21 mouse cellular contexts compared by ENCODE assay signal in genomic region chr17:83593396-83593795, GRCm38 (mm10). TPM values are rescaled to one million over a fixed set of nuclear protein-coding genes. Genes with fewer than 3 reads are reported as not detected.
DNase-seq lines count a peak whose midpoint lies in the region; ATAC-seq lines count a peak whose summit lies in the region.
"Had no signal": no experiment of that assay in that cellular context is flagged by ENCODE, and none has a peak within 500 bp of the region (broad histone marks: within the 10 kb centered on the region; RNA-seq: fewer than 3 reads in every experiment).

No protein-coding gene starts in this region.

- intact Hi-C loops in left cerebral cortex, postnatal 25 days (cut with DNase I): no loop called here

- peak; percentile 4 for DNase-seq in CD4-positive, CD25-positive, alpha-beta regulatory T cell, adult 2 months (ENCODE audit: low read depth, low spot score)
- peak; percentile 51 for DNase-seq in kidney, postnatal 10 days
- no peak for DNase-seq in kidney, postnatal 36 days
- DNase-seq in T-cell, adult 2 months (ENCODE audit: low spot score): peak; percentile 6
- peak; percentile 19 for DNase-seq in gonadal fat pad, adult 2 months (ENCODE audit: low read depth)
- no peak for DNase-seq in spleen, postnatal 14 days (ENCODE audit: low spot score in 2 of 2)
- no peak for DNase-seq in left cerebral cortex, postnatal 25 days (ENCODE audit: low spot score in 2 of 2)
- DNase-seq: cerebellum, adult 11 months; heart, postnatal 14 days; kidney, adult 8-10 months; liver, postnatal 0 days; lung, postnatal 4 days; thymus, adult 18-20 months had no signal

- ATAC-seq in CD4-positive, CD25-positive, alpha-beta regulatory T cell, adult 4 months: no peak
- ATAC-seq: forebrain, embryonic 14.5 days; hindbrain, embryonic 16.5 days; liver, postnatal 0 days; midbrain, embryonic 16.5 days; Patski had no signal

RNA-seq across cellular contexts. Expression of gene Kcng3, which starts 38.3 kb away (rescaled TPM):
- under 1 TPM in 1 of 2 experiments, not detected in 1; 0.16 TPM for polyA plus RNA-seq in CD4-positive, CD25-positive, alpha-beta regulatory T cell, adult 4 months (2017; shearing (Covaris generic))
- 2.1 and 2.8 TPM in 2 replicates for polyA plus RNA-seq in gonadal fat pad, adult 2 months (2012; rRNA removed)
- total RNA-seq in left cerebral cortex, postnatal 25 days (2021): 10 to 100 TPM in 1 of 2 experiments, 1 to 10 TPM in 1; 9.9 to 10.6 TPM
- total RNA-seq: gastrocnemius, adult 18-20 months; heart, postnatal 14 days had no signal
- polyA plus RNA-seq: forebrain, embryonic 14.5 days; hindbrain, embryonic 16.5 days; limb, embryonic 15.5 days; liver, postnatal 0 days; neural tube, embryonic 12.5 days; Patski had no signal

Comparison
In these comparisons a context has a peak if more than half of its experiments do, and no peak if none do; other contexts are left out.
1. DNase-seq: peak in CD4-positive, CD25-positive, alpha-beta regulatory T cell, adult 2 months (single experiment), kidney, postnatal 10 days (single experiment), T-cell, adult 2 months (single experiment) and gonadal fat pad, adult 2 months (single experiment); none in kidney, postnatal 36 days (0 of 2), spleen, postnatal 14 days (0 of 2) and left cerebral cortex, postnatal 25 days (0 of 2).